Mouse (Mus musculus) limb, embryonic 14.5 days (tissue): ENCODE measurements around the gene Lmod2. TPM values are rescaled to one million over a fixed set of nuclear protein-coding genes. Genes with fewer than 3 reads are reported as not detected.

Source experiments
- ATAC-seq: fragments of 200-750 bp; cut with Nextera tagmentation; 2 replicates; pipeline ENCODE4 v1.8.0; 2017; ENCODE audit warnings: low read depth, moderate number of reproducible peaks, moderate TSS enrichment; ENCODE audit not compliant: low FRiP score
- DNase-seq: peaks from one replicate; pipeline ENCODE4 v3.0.0-alpha.2; 2015; ENCODE audit warnings: low spot score
- H3K27ac ChIP-seq: fragments of 300-500 bp; sonication (generic); replicated peaks from 2 replicates; pipeline ENCODE4 v1.5.1; 2014; ENCODE audit warnings: low read depth, mild to moderate bottlenecking, low read length, moderate library complexity, mixed read lengths
- H3K27me3 ChIP-seq: fragments of 300-500 bp; sonication (generic); 2 replicates; pipeline ENCODE4 v1.6.1; 2014; ENCODE audit warnings: low read length, mixed read lengths; ENCODE audit not compliant: control insufficient read depth, insufficient read depth
- H3K36me3 ChIP-seq: fragments of 300-500 bp; sonication (generic); 2 replicates; pipeline ENCODE4 v1.6.1; 2014; ENCODE audit warnings: mild to moderate bottlenecking, low read length, moderate library complexity, mixed read lengths; ENCODE audit not compliant: control insufficient read depth, insufficient read depth
- H3K4me1 ChIP-seq: fragments of 300-500 bp; sonication (generic); 2 replicates; pipeline ENCODE4 v1.6.1; 2014; ENCODE audit warnings: antibody characterized with exemption, low read length, mixed read lengths; ENCODE audit not compliant: control insufficient read depth, insufficient read depth
- H3K4me2 ChIP-seq: fragments of 300-500 bp; sonication (generic); replicated peaks from 2 replicates; pipeline ENCODE4 v1.6.1; 2014; ENCODE audit warnings: low read depth, mild to moderate bottlenecking, low read length, moderate library complexity; ENCODE audit not compliant: severe bottlenecking
- H3K4me3 ChIP-seq: fragments of 300-500 bp; sonication (generic); replicated peaks from 2 replicates; pipeline ENCODE4 v1.5.1; 2014; ENCODE audit warnings: low read length
- H3K9ac ChIP-seq: fragments of 300-500 bp; sonication (generic); 2 replicates; pipeline ENCODE4 v1.6.1; 2014; ENCODE audit warnings: mild to moderate bottlenecking, low read depth, low read length, moderate library complexity; ENCODE audit not compliant: severe bottlenecking
- H3K9me3 ChIP-seq: fragments of 300-500 bp; sonication (generic); 2 replicates; pipeline ENCODE4 v1.6.1; 2016; ENCODE audit warnings: low read length; ENCODE audit not compliant: control insufficient read depth
- POLR2A ChIP-seq: fragments of 200-500 bp; IDR thresholded peaks from 2 replicates; pipeline ENCODE4 v1.8.0; 2012; ENCODE audit warnings: inconsistent platforms, mild to moderate bottlenecking, moderate library complexity, borderline replicate concordance; ENCODE audit not compliant: insufficient read depth, insufficient read length; ENCODE audit errors: extremely low read depth
- WGBS: fragments of 180-500 bp; shearing (Covaris S2); extraction: QIAGEN DNeasy Blood & Tissue Kit; methylation state at CpG from one replicate; pipeline ENCODE4 v1.1.7; 2014; 5-methylcytosine and 5-hydroxymethylcytosine counted together
- polyA plus RNA-seq, 2 experiments: library from polyadenylated mRNA; depleted of rRNA in 1 of 2; stranded (reverse) in 1 of 2; unstranded in 1 of 2; fragments of >200 nt; fragmentation: Nextera tagmentation in 1 of 2; extraction: Ambion mirVana in 1 of 2; gene quantifications; 2 replicates each; pipeline versions ENCODE4 v1.2.1 to v1.2.3; 2012 to 2014

Lmod2 gene
- polyA plus RNA-seq, 2 experiments, result 3.1 to 4.1 TPM

DNA sequence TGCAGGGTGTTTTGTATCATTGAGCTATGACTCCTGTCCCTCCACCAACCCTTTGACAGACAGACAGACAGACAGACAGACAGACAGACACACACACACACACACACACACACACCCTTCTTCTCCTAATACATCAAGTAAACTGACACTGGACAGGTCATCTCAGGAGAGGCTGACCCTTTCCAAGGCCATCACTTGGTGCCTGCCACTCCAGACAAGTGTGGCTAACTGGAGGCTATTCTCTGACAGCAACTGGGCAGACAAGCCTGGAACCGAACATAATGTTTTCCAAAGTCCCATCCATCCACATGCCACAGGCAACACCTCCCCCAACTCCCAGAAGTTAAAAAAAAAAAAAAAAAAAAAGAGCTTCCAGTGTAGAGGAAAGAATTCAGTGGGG lies 4.1 kb downstream of the Lmod2 start:
- Histone ChIP-seq H3K36me3 (no peaks in the 10 kb centered on the region), H3K27me3 (no peaks in the 10 kb centered on the region), H3K4me1 (no peaks in the 10 kb centered on the region), H3K4me2 (no peak overlapping the region), H3K4me3 (no peak overlapping the region), H3K9me3 (no peaks in the 10 kb centered on the region), H3K9ac (no peak overlapping the region), H3K27ac (no peak overlapping the region)
- ATAC-seq, result no peak
- no peak for TF ChIP-seq POLR2A
- 42% methylated on average over 1 of the region's 1 CpGs for WGBS
- DNase-seq, result no peak

- H3K4me1 ChIP-seq, result no peaks in the 10 kb centered on the region
- WGBS, result 70% methylated on average over 3 of the region's 3 CpGs
- H3K27me3 ChIP-seq, result no peaks in the 10 kb centered on the region
- ATAC-seq, result no peak
- no peaks in the 10 kb centered on the region for H3K36me3 ChIP-seq
- H3K4me2 ChIP-seq, result no peak overlapping the region
- no peak overlapping the region for H3K27ac ChIP-seq
- H3K9me3 ChIP-seq, result no peaks in the 10 kb centered on the region
- no peak for DNase-seq
- TF ChIP-seq POLR2A, result no peak
- no peak overlapping the region for H3K4me3 ChIP-seq
- H3K9ac ChIP-seq, result no peak overlapping the region
These were observed 4.8 kb downstream of the Lmod2 start for GRCm38 (mm10) chr6:24602351-24602750.

DNA sequence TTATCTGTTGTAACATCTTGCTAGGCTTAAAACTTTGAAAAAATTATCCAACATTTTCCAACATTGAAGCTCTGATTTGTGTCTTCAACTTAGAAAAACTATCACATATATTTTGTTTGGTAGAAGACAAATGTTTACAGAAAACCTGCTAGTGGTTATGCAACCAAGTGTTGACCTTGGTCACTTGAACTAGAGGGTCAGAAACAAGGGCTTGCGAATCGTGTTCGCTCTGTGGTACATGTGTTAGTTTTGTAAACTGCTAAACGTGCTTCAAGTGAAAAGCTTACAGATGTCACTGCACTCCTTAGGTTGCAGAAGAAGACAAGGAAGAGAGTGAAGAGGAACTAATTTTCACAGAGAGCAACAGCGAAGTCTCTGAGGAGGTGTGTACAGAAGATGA lies 5.4 kb downstream of the Lmod2 start:
- no peak overlapping the region for H3K4me3 ChIP-seq
- ATAC-seq (no peak), DNase-seq (no peak)
- H3K27ac ChIP-seq, result no peak overlapping the region
- H3K9me3 ChIP-seq, result no peaks in the 10 kb centered on the region
- H3K4me1 ChIP-seq, result no peaks in the 10 kb centered on the region
- H3K36me3 ChIP-seq, result no peaks in the 10 kb centered on the region
- no peak for TF ChIP-seq POLR2A
- H3K27me3 ChIP-seq, result no peaks in the 10 kb centered on the region
- WGBS, result 93% methylated on average over 5 of the region's 5 CpGs
- no peak overlapping the region for H3K9ac ChIP-seq
- no peak overlapping the region for H3K4me2 ChIP-seq

DNA sequence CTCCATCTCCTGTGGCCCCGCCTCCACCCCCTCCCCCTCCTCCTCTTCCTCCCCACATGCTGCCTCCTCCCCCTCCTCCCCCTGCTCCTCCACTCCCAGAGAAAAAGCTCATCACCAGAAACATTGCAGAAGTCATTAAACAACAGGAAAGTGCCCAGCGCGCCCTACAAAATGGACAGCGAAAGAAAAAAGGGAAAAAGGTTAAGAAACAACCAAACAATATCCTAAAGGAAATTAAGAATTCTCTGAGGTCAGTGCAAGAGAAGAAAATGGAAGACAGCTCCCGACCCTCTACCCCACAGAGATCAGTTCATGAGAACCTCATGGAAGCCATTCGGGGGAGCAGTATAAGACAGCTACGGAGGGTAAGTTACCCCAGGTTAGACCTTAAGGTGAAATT lies 6.7 kb downstream of the Lmod2 start:
- H3K9me3 ChIP-seq, result no peaks in the 10 kb centered on the region
- H3K36me3 ChIP-seq, result no peaks in the 10 kb centered on the region
- no peak overlapping the region for H3K9ac ChIP-seq
- H3K27ac ChIP-seq, result no peak overlapping the region
- H3K4me1 ChIP-seq, result no peaks in the 10 kb centered on the region
- ATAC-seq, result no peak
- no peak overlapping the region for H3K4me3 ChIP-seq
- no peak overlapping the region for H3K4me2 ChIP-seq
- no peak for TF ChIP-seq POLR2A
- no peak for DNase-seq
- WGBS, result 91% methylated on average over 7 of the region's 7 CpGs
- H3K27me3 ChIP-seq, result no peaks in the 10 kb centered on the region

GRCm38 (mm10) chr6:24605631-24606030 lies 8.1 kb downstream of the Lmod2 start:
- Histone ChIP-seq H3K36me3 (no peaks in the 10 kb centered on the region), H3K4me2 (no peak overlapping the region), H3K27me3 (no peaks in the 10 kb centered on the region), H3K9ac (no peak overlapping the region), H3K4me1 (no peaks in the 10 kb centered on the region), H3K4me3 (no peak overlapping the region), H3K27ac (no peak overlapping the region), H3K9me3 (no peaks in the 10 kb centered on the region)
- DNase-seq (no peak), ATAC-seq (no peak)
- WGBS, result 88% methylated on average over 8 of the region's 8 CpGs
- TF ChIP-seq POLR2A, result no peak

DNA sequence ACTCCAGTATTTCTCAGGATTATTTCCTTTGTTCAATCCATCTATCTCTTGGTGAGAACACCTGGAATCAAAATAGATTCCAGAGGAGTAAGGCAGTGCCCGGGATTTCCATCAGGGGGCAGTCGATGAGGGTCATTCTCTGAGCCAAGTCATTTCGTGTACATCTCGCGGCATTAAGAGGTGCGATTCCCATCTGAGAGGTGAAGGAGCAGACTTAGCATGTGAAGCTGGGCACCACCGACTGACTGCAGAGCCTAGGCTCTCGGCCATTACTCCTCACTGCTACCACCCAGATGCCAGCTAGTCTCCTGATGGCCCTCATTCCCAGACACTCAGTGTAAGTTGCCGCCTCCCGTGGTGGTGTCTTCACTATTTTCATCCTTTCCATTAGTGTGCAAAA lies 8.9 kb downstream of the Lmod2 start:
- Histone ChIP-seq H3K27me3 (no peaks in the 10 kb centered on the region), H3K9me3 (no peaks in the 10 kb centered on the region), H3K4me1 (no peaks in the 10 kb centered on the region), H3K4me2 (no peak overlapping the region), H3K4me3 (no peak overlapping the region), H3K27ac (no peak overlapping the region), H3K36me3 (no peaks in the 10 kb centered on the region), H3K9ac (no peak overlapping the region)
- ATAC-seq (no peak), DNase-seq (no peak)
- no peak for TF ChIP-seq POLR2A
- 74% methylated on average over 10 of the region's 10 CpGs for WGBS
